Mouse (Mus musculus) embryonic facial prominence, embryonic 12.5 days (tissue): ENCODE measurements around the gene Scaf1. TPM values are rescaled to one million over a fixed set of nuclear protein-coding genes. Genes with fewer than 3 reads are reported as not detected.

Source experiments
- ATAC-seq: fragments of 200-750 bp; cut with Nextera tagmentation; 2 replicates; pipeline ENCODE4 v1.8.0; 2017; ENCODE audit not compliant: insufficient number of reproducible peaks, insufficient read depth, low FRiP score, low TSS enrichment
- H3K27ac ChIP-seq: fragments of 300-500 bp; sonication (generic); 2 replicates; pipeline ENCODE4 v1.5.1; 2016; ENCODE audit warnings: mild to moderate bottlenecking
- H3K27me3 ChIP-seq: fragments of 300-500 bp; sonication (generic); 2 replicates; pipeline ENCODE4 v1.6.1; 2016; ENCODE audit warnings: mild to moderate bottlenecking, moderate library complexity
- H3K36me3 ChIP-seq: fragments of 300-500 bp; sonication (generic); 2 replicates; pipeline ENCODE4 v1.6.1; 2016; ENCODE audit warnings: mild to moderate bottlenecking
- H3K4me1 ChIP-seq: fragments of 300-500 bp; sonication (generic); 2 replicates; pipeline ENCODE4 v1.6.1; 2016
- H3K4me2 ChIP-seq: fragments of 300-500 bp; sonication (generic); replicated peaks from 2 replicates; pipeline ENCODE4 v1.6.1; 2016; ENCODE audit warnings: mild to moderate bottlenecking, moderate library complexity
- H3K4me3 ChIP-seq: fragments of 300-500 bp; sonication (generic); 2 replicates; pipeline ENCODE4 v1.5.1; 2016; ENCODE audit warnings: mild to moderate bottlenecking
- H3K9ac ChIP-seq: fragments of 300-500 bp; sonication (generic); 2 replicates; pipeline ENCODE4 v1.6.1; 2016; ENCODE audit warnings: mild to moderate bottlenecking, moderate library complexity
- H3K9me3 ChIP-seq: fragments of 300-500 bp; sonication (generic); 2 replicates; pipeline ENCODE4 v1.6.1; 2016; ENCODE audit warnings: mild to moderate bottlenecking, moderate library complexity
- WGBS: fragments of 180-500 bp; shearing (Covaris S2); methylation state at CpG from one replicate; pipeline ENCODE4 v1.1.7; 2016; 5-methylcytosine and 5-hydroxymethylcytosine counted together
- polyA plus RNA-seq: library from polyadenylated mRNA; unstranded; fragments of >200 nt; fragmentation: Nextera tagmentation; extraction: Ambion mirVana; gene quantifications from 2 replicates; pipeline ENCODE4 v1.2.1, GENCODE M21; 2016

Gene Scaf1
- polyA plus RNA-seq, 1 experiment from 2014 or later, result 43.8 TPM

DNA sequence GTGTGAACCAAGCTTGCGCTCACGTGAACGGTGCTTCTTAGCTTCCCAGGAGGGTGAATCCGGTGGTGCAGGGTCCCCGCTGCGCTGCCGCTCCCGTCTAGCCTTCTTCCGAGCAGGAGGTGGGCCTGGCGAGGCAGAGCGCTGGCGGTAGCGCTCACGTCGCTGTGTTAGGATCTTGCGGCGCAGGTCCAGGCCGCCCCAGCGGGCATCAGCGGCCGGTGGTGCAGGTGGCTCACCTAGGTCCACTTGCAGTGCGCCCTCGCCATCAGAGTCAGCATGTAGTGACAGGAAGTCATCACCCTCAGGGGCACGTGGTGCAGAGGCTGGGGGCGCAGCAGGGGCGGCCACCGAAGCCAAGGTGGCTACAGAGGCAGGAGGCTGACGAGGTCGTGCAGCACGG, 8.3 kb downstream of the Scaf1 start:
- Histone ChIP-seq H3K4me1 (no peaks in the 10 kb centered on the region), H3K27me3 (no peaks in the 10 kb centered on the region), H3K27ac (no peak overlapping the region), H3K36me3 (peaks cover 97% of the 10 kb centered on the region), H3K9ac (no peak overlapping the region), H3K9me3 (no peaks in the 10 kb centered on the region), H3K4me2 (no peak overlapping the region), H3K4me3 (no peak overlapping the region)
- ATAC-seq, result no peak
- 93% methylated on average over 30 of the region's 30 CpGs for WGBS

DNA sequence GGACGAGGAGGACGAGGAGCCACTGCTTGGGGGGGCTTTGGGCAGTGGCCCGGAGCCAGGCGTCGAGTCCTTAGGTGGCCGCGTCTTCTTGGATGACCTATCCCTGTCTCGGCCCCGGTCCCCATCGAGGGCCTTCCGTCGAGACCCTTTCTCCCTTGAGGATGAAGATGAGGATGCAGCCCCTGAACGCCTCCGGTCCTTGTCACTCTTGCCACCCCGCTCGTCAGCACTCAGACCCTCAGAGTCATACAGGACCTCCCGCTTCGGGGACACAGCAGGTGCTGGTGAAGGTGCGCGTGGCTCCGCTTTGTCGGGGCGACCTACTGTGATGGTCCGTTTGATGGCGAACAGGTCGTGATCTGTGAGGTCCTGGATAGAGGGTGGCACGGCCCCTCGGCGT, 9.0 kb downstream of the Scaf1 start:
- H3K27me3 ChIP-seq, result no peaks in the 10 kb centered on the region
- no peak overlapping the region for H3K27ac ChIP-seq
- peaks cover 97% of the 10 kb centered on the region for H3K36me3 ChIP-seq
- no peak overlapping the region for H3K9ac ChIP-seq
- H3K9me3 ChIP-seq, result no peaks in the 10 kb centered on the region
- 97% methylated on average over 29 of the region's 29 CpGs for WGBS
- no peak for ATAC-seq
- H3K4me2 ChIP-seq, result no peak overlapping the region
- H3K4me1 ChIP-seq, result no peaks in the 10 kb centered on the region
- no peak overlapping the region for H3K4me3 ChIP-seq

DNA sequence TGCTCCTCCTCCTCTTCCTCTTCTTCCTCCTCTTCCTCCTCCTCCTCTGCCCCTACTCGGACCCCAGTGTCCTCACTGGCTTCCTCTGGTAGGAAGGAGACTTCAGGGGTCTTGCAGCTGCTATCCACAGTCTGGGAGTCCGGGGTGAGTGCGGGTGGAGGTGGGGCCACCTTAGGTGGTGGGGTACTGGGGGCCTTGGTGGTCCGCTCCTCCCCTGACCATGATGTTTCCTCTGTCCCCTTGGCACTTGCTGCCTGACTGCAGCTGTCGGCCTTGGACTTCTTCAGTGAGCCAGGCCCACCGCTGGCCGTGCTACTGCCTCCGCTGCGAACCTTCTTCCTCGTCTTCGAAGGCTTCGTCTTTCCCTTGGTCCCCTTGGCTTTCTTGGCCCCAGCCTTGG, 9.7 kb downstream of the Scaf1 start:
- Histone ChIP-seq H3K27me3 (no peaks in the 10 kb centered on the region), H3K9ac (no peak overlapping the region), H3K36me3 (peaks cover 97% of the 10 kb centered on the region), H3K27ac (no peak overlapping the region), H3K4me2 (no peak overlapping the region), H3K9me3 (no peaks in the 10 kb centered on the region), H3K4me1 (no peaks in the 10 kb centered on the region), H3K4me3 (no peak overlapping the region)
- 90% methylated on average over 12 of the region's 12 CpGs for WGBS
- no peak for ATAC-seq

DNA sequence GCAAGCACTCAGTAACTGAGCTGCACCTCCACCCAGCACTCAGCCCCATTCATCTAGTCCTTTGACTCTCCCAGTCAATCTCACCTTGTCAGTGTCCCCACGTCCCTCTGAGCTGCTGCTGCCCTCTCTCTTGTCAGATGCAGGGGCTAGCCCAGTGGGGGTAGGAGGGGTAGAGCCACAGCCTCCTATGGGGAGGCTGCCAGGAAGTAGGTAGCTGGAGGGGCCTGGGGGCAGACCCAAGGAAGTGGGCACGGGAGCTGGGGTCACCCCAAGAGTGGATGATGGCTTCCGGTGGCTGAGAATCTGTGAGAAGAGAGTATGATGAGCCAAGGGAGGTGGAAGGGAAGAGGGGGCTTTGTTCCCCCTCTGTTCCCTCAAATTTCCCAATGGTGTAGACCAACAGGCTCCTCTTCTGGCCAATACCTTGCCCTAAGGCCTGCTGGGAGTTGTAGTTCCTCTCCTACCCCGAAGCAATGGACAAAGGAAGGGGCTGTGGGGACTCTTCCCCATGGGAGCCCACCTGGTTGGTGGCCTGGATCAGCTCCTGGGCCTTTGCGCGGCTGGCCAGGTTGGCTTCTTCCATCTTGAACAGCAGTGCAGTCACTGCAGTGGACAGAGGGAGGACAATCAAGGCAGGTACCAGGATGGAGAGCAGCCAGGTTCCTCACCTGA, 10.7 kb downstream of the Scaf1 start:
- no peaks in the 10 kb centered on the region for H3K27me3 ChIP-seq
- H3K4me1 ChIP-seq, result no peaks in the 10 kb centered on the region
- H3K4me2 ChIP-seq, result no peak overlapping the region
- H3K27ac ChIP-seq, result peak overlapping the region; percentile 27; the same call in 1 of the 2 replicates
- H3K4me3 ChIP-seq, result no peak overlapping the region
- peaks cover 99% of the 10 kb centered on the region for H3K36me3 ChIP-seq
- ATAC-seq, result no peak
- H3K9ac ChIP-seq, result no peak overlapping the region
- WGBS, result 89% methylated on average over 6 of the region's 6 CpGs
- no peaks in the 10 kb centered on the region for H3K9me3 ChIP-seq

DNA sequence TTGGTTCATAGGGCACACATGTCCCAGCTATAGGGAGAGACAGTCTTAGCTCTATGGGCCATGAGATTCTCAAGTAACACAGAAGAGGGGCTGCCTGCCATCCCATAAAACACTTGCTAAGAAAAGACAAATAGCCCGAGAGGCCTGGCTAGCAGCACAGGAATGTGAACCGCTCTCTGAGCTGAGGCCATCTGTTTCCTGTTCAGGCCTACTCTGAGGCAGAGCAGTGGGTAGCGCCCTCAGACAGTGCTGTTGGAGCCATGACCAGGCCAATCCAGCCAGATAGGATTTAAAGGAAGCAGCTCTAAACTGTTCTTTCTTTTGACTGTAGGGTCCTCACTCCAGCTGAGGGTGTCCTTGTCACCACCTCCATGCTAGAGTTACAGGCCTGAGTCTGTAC, 11.6 kb downstream of the Scaf1 start:
- ATAC-seq, result no peak
- Histone ChIP-seq H3K27ac (no peak overlapping the region), H3K9ac (no peak overlapping the region), H3K4me2 (no peak overlapping the region), H3K27me3 (no peaks in the 10 kb centered on the region), H3K4me3 (no peak overlapping the region), H3K9me3 (no peaks in the 10 kb centered on the region), H3K4me1 (0 out of 2 replicates have a peak, but pooled peaks cover 3% of the 10 kb centered on the region), H3K36me3 (peaks cover 99% of the 10 kb centered on the region)
- WGBS, result 58% methylated on average over 3 of the region's 3 CpGs

DNA sequence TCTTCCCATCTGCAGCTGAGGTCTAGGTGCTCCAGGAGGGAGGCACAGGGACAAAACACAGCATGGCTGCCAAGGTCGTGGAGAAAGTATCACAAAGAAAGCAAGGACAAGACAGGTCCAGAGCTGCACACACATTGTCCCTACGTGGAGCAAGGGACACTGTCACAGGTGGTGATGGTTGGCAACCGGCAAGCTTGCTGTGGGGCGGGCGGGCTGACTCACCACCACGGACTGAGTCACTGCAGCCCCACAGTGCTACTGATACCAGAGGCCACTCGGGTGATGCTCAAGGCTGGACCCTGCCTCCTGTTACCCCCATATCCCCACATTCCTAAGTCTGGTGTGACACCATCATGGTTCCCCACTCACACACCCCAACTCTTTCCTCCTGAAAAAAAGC, 13.7 kb downstream of the Scaf1 start:
- H3K9ac ChIP-seq, result no peak overlapping the region
- ATAC-seq, result no peak
- H3K27ac ChIP-seq, result no peak overlapping the region
- H3K4me2 ChIP-seq, result no peak overlapping the region
- H3K27me3 ChIP-seq, result no peaks in the 10 kb centered on the region
- WGBS, result 90% methylated on average over 7 of the region's 7 CpGs
- peaks cover 14% of the 10 kb centered on the region; the same call in 1 of the 2 replicates for H3K4me1 ChIP-seq
- no peaks in the 10 kb centered on the region for H3K9me3 ChIP-seq
- no peak overlapping the region for H3K4me3 ChIP-seq
- H3K36me3 ChIP-seq, result peaks cover 78% of the 10 kb centered on the region

DNA sequence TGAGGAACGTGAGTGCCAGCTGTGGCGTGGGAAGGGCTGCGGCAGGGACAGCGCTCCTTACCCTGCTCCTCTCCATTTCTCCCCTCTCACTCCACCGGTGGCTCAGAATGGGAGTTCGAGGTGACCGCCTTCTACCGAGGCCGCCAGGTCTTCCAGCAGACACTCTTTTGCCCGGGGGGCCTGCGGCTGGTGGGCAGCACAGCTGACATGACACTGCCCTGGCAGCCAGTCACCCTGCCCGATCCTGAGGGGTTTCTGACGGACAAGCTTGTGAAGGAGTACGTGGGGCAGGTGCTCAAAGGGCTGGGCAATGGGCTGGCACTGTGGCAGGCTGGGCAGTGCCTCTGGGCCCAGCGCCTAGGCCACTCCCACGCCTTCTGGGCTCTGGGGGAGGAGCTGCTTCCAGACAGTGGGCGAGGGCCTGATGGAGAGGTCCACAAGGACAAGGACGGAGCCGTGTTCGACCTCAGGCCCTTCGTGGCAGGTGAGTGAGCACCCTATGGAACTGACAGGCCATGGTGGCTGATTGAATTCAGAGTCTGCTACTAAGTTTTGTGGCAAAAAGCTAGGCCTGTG, 15.5 kb downstream of the Scaf1 start:
- H3K27me3 ChIP-seq, result no peaks in the 10 kb centered on the region
- peaks cover 62% of the 10 kb centered on the region for H3K36me3 ChIP-seq
- no peak overlapping the region for H3K4me2 ChIP-seq
- H3K9me3 ChIP-seq, result no peaks in the 10 kb centered on the region
- no peak for ATAC-seq
- no peak overlapping the region for H3K9ac ChIP-seq
- 89% methylated on average over 21 of the region's 21 CpGs for WGBS
- H3K27ac ChIP-seq, result no peak overlapping the region
- peaks cover 24% of the 10 kb centered on the region for H3K4me1 ChIP-seq
- no peak overlapping the region for H3K4me3 ChIP-seq

DNA sequence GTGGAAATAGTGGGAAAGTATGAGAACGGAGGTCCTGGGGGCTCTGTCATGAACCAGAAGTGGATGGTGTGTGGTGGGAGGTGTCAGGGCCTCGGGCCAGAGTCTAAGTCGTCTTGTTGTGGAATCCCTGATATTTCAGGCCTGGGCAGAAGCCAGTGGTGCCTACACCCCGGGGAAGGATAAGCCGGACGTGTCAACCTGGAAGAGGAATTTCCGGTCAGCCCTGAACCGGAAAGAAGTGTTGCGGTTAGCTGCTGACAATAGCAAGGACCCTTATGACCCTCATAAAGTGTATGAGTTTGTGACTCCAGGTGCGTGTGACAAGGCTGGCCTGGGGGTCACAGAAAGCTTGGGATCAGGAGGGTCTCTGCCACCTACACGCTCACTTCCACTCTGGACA, 16.4 kb downstream of the Scaf1 start:
- Histone ChIP-seq H3K4me3 (no peak overlapping the region), H3K27me3 (no peaks in the 10 kb centered on the region), H3K4me1 (peaks cover 25% of the 10 kb centered on the region), H3K36me3 (peaks cover 62% of the 10 kb centered on the region), H3K9ac (no peak overlapping the region), H3K9me3 (no peaks in the 10 kb centered on the region), H3K27ac (no peak overlapping the region), H3K4me2 (no peak overlapping the region)
- 79% methylated on average over 11 of the region's 11 CpGs for WGBS
- no peak for ATAC-seq

DNA sequence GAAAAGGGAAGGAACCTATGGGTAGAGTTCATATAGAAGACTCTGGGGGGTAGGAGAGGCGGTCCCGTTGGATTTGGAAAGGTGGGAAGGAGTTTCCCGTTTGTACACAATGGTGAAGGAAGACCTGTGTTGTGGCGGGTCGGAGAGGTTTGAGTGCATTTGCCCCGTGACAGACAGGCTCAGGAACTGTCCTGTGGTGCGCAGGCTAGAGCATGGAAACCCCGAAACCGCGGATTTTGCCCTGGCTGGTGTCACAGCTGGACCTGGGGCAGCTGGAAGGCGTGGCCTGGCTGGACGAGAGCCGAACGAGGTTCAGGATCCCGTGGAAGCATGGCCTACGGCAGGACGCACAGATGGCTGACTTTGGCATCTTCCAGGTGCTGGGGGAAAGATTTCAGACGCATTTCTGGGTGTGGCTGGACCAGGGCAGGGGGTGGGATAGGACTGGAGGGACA, 17.6 kb downstream of the Scaf1 start, which contains the start of gene Bcl2l12:
Gene Bcl2l12, minus strand, starts transcription at position 212 of the 455 bp plus-strand sequence.
- WGBS, result 3% methylated on average over 18 of the region's 18 CpGs
- Histone ChIP-seq H3K9ac (peak within 1 kb of the TSS; percentile 83), H3K4me2 (peak within 1 kb of the TSS; percentile 89), H3K4me1 (peaks cover 25% of the 10 kb centered on the region), H3K36me3 (peaks cover 62% of the 10 kb centered on the region), H3K4me3 (peak within 1 kb of the TSS; percentile 74), H3K27me3 (no peaks in the 10 kb centered on the region), H3K9me3 (no peaks in the 10 kb centered on the region), H3K27ac (peak within 1 kb of the TSS; percentile 85)
- no peak for ATAC-seq

DNA sequence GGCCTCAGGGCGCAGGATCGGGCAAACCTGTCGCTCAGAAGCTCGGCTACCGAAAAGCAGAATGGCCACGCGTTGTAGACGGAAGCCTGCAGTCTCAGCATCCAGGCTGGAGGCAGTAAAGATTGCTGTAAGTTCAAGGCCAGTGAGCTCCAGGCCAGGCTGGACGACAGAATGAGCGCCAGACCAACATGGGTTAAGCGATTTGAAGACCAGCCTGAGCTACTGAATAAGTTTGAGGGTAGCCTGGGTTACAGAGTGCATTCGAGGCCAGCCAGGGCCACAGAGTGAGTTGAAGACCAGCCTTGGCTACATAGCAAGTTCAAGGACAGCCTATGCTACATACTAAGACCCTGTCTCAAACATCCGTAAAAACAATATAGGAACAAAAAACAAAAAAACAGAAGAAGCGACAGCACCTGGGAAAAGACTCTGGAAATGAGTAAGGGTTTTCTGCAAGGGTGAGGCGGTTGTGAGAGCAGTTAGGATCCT, 18.2 kb downstream of the Scaf1 start:
- Histone ChIP-seq H3K27me3 (no peaks in the 10 kb centered on the region), H3K4me1 (peaks cover 25% of the 10 kb centered on the region), H3K4me3 (peak overlapping the region; percentile 74), H3K9ac (peak overlapping the region; percentile 83), H3K9me3 (no peaks in the 10 kb centered on the region), H3K4me2 (peak overlapping the region; percentile 89), H3K36me3 (peaks cover 62% of the 10 kb centered on the region), H3K27ac (peak overlapping the region; percentile 85)
- ATAC-seq, result no peak
- WGBS, result 4% methylated on average over 15 of the region's 15 CpGs

DNA sequence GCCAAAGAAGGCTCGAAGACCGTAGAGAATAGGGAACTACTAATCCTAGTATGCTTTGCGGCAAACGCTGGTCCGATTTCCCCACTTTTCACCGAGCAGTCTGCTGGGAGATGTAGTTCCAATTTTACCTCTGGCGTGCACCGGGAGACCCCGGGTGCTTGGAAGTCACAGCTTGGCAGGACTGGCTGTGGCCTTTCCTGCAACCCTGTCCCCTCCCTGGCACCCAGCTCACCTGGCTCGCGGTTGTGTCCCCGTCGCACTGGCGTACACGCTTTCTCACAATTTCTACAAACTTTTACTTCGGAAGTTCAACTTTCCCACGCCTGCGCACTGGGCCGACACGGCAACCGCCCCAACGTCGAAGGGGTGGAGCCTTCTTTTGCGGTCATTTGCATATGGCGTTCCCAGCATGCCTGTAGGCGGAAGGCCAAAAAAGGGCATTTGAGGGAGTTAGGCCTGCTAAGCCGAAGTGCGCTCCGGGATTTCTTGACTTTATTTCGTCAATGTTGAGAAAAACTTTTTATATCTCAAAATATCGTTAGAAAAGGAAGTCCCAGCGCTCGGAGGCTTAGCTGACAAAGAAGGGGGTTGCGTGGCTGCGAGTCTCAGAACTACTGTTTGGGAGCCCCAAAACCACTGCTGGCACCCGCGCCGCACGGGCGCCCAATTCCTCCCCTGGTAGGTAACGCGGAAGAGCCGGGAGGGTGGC, 18.8 kb downstream of the Scaf1 start, which contains the start of gene Irf3:
Gene Irf3, plus strand, starts transcription at position 418 of the 709 bp plus-strand sequence.
- ATAC-seq, result peak; percentile 88
- under 1% methylated on average over 43 of the region's 43 CpGs for WGBS

More for the DNA sequence above, 18.8 kb downstream of the Scaf1 start, which contains the start of gene Irf3:
- Histone ChIP-seq H3K4me2 (peak within 1 kb of the TSS; percentile 89), H3K9ac (peak within 1 kb of the TSS; percentile 83), H3K4me1 (peaks cover 25% of the 10 kb centered on the region), H3K27ac (peak within 1 kb of the TSS; percentile 85), H3K27me3 (no peaks in the 10 kb centered on the region), H3K4me3 (peak within 1 kb of the TSS; percentile 74), H3K36me3 (peaks cover 62% of the 10 kb centered on the region), H3K9me3 (no peaks in the 10 kb centered on the region)
